Mouse (Mus musculus) retina, adult 2 months (tissue): ENCODE measurements around the gene Tcf25.
A peak's percentile ranks its signal among the peaks of the same experiment; 100 is the strongest.
"Not testable (repeated sequence)": the region's sequence is repeated elsewhere in the genome, so short reads cannot be mapped to it uniquely, and the experiment has no call there.

Source experiments
- DNase-seq: peaks from one replicate; pipeline ENCODE4 v3.0.0-alpha.2; 2012; ENCODE audit warnings: low read depth, low spot score

Gene Tcf25

GRCm38 (mm10) chr8:123410788-123411187 lies 37.2 kb downstream of the Tcf25 start:
- no peak for DNase-seq

GRCm38 (mm10) chr8:123411246-123411645 lies 37.7 kb downstream of the Tcf25 start, which contains the start of gene Tubb3:
TSS of gene Tubb3 (plus strand) at chr8:123411424.
- peak; percentile 75 for DNase-seq

- DNase-seq: no peak
These were observed 38.3 kb downstream of the Tcf25 start for GRCm38 (mm10) chr8:123411781-123412327.

- DNase-seq: no peak
These were observed 39.1 kb downstream of the Tcf25 start for GRCm38 (mm10) chr8:123412560-123413170.

- no peak for DNase-seq
These were observed 40.7 kb downstream of the Tcf25 start for GRCm38 (mm10) chr8:123414255-123414654.

GRCm38 (mm10) chr8:123414997-123415696 lies 41.6 kb downstream of the Tcf25 start:
- not testable (repeated sequence) for DNase-seq

- DNase-seq: no peak
These were observed 42.7 kb downstream of the Tcf25 start for GRCm38 (mm10) chr8:123415967-123416943.

- DNase-seq: no peak
These were observed 43.5 kb downstream of the Tcf25 start for GRCm38 (mm10) chr8:123416944-123417555.

GRCm38 (mm10) chr8:123419711-123420110 lies 46.2 kb downstream of the Tcf25 start:
- no peak for DNase-seq

GRCm38 (mm10) chr8:123420525-123421281 lies 47.1 kb downstream of the Tcf25 start:
- DNase-seq: no peak

- no peak for DNase-seq
These were observed 47.8 kb downstream of the Tcf25 start for GRCm38 (mm10) chr8:123421325-123421724.

- DNase-seq: peak; percentile 73
These were observed 48.7 kb downstream of the Tcf25 start for GRCm38 (mm10) chr8:123422056-123422780.

- DNase-seq: no peak
These were observed 49.2 kb downstream of the Tcf25 start for GRCm38 (mm10) chr8:123422781-123423159.

- no peak for DNase-seq
These were observed 49.9 kb downstream of the Tcf25 start, which contains the start of gene Def8 for GRCm38 (mm10) chr8:123423441-123423840. TSS of gene Def8 (plus strand) at chr8:123423527.

- DNase-seq: no peak
These were observed 53.3 kb downstream of the Tcf25 start for GRCm38 (mm10) chr8:123426511-123427509.

- DNase-seq: no peak
These were observed 54.2 kb downstream of the Tcf25 start for GRCm38 (mm10) chr8:123427639-123428275.

GRCm38 (mm10) chr8:123428343-123428893 lies 54.9 kb downstream of the Tcf25 start:
- DNase-seq: no peak
